Mouse (Mus musculus) bone marrow, adult 2 months (tissue): Measurements from ENCODE around the gene Tmcc1. TPM values are rescaled to one million over a fixed set of nuclear protein-coding genes. Genes with fewer than 3 reads are reported as not detected.

Experiments
- H3K27ac ChIP-seq: fragments of 200-500 bp; 2 replicates; pipeline ENCODE4 v1.5.1; 2012; ENCODE audit warnings: low read depth, mild to moderate bottlenecking, control low read depth, inconsistent platforms, low read length; ENCODE audit not compliant: control insufficient read depth, poor library complexity, insufficient read depth
- H3K4me1 ChIP-seq: fragments of 200-500 bp; 2 replicates; pipeline ENCODE4 v1.6.1; 2011; ENCODE audit warnings: low read length; ENCODE audit not compliant: control insufficient read depth, insufficient read depth
- H3K4me3 ChIP-seq: fragments of 200-500 bp; replicated peaks from 2 replicates; pipeline ENCODE3; 2011; ENCODE audit warnings: mild to moderate bottlenecking, low read depth, low read length, control low read depth; ENCODE audit not compliant: control insufficient read depth
- CTCF ChIP-seq: fragments of 200-500 bp; IDR thresholded peaks from 2 replicates; pipeline ENCODE4 v1.5.1; 2011; ENCODE audit warnings: low read length, control low read depth; ENCODE audit not compliant: control insufficient read depth, insufficient read depth
- POLR2A ChIP-seq: fragments of 200-500 bp; IDR thresholded peaks from 2 replicates; pipeline ENCODE4 v1.6.1; 2011; ENCODE audit warnings: low read depth, mild to moderate bottlenecking, control low read depth, low read length, borderline replicate concordance; ENCODE audit not compliant: control insufficient read depth
- WGBS: fragments of 180-500 bp; shearing (Covaris S2); methylation state at CpG from one replicate; pipeline ENCODE4 v1.1.7; 2018; 5-methylcytosine and 5-hydroxymethylcytosine counted together
- polyA plus RNA-seq: library from polyadenylated mRNA; stranded (reverse); fragments of >200 nt; gene quantifications from 2 replicates; pipeline ENCODE4 v1.2.4, GENCODE M21; 2011; ENCODE audit warnings: low replicate concordance; ENCODE audit not compliant: missing spikeins, insufficient read depth, insufficient read length

Tmcc1 gene
- polyA plus RNA-seq, 1 experiment: 33.6 TPM

DNA sequence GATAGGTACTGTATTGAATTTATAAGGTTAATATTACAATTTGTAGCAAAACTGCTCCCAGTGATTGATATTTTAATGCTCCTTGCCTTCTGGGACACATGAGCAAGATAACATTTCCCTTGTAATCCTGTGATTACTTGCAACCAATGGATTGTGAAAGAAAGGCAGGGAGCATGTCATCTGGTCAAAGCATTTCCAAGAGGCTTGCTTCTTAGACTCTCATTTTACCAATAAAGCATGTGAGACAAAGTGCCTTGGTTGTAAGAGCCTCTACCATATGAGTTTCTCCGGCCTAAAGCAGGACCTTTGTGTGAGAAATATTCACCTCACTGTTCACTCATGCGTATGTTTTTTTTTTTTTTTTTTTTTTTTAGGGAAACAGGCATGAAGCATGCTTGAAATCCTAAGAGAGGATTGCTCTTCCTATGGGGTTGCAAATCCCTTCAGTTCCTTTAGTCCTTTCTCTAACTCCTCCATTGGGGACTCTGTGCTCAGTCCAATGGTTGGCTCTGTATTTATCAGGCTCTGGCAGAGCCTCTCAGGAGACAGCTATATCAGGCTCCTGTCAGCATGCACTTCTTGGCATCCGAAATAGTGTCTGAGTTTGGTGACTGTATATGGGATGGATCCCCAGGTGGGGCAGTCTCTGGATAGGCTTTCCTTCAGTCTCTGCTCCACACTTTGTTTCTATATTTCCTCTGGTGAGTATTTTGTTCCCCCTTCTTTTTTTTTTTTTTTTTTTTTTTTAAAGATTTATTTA lies 134.6 kb downstream of the Tmcc1 start:
- no peaks in the 10 kb centered on the region for H3K4me1 ChIP-seq
- H3K27ac ChIP-seq: no peak overlapping the region
- 73% methylated on average over 3 of the region's 3 CpGs for WGBS
- no peak for TF ChIP-seq POLR2A
- no peak for TF ChIP-seq CTCF
- H3K4me3 ChIP-seq: no peak overlapping the region

DNA sequence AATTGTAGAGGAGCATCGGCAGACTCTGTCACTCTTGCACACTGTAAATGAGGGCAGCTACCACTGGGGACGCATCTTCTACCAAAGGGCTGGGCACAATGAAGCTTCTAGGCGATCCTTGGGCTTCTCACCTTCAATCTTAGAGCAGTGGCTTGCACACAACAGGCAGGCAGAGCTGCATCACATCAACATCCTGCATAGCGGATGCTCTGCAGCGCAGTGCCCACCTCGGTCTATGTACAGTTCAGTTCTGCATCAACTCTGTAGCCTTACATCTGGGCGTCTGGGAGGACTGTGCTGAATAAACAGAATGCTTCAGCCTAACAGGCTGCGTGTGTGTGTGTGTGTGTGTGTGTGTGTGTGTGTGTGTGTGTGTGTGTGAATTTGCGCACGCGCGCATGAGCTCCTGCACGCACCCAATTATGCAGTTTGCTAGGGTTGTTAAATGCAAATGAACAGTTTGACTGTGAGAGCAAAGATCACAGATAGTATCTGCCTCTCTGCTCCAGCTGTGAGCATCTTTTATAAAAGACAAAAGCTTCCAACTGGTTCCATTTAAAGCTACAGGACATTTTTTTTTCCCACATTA lies 136.5 kb downstream of the Tmcc1 start:
- H3K27ac ChIP-seq: no peak overlapping the region
- no peaks in the 10 kb centered on the region; the same call in 1 of the 2 replicates for H3K4me1 ChIP-seq
- TF ChIP-seq CTCF: no peak
- no peak for TF ChIP-seq POLR2A
- no peak overlapping the region for H3K4me3 ChIP-seq
- 90% methylated on average over 13 of the region's 13 CpGs for WGBS

DNA sequence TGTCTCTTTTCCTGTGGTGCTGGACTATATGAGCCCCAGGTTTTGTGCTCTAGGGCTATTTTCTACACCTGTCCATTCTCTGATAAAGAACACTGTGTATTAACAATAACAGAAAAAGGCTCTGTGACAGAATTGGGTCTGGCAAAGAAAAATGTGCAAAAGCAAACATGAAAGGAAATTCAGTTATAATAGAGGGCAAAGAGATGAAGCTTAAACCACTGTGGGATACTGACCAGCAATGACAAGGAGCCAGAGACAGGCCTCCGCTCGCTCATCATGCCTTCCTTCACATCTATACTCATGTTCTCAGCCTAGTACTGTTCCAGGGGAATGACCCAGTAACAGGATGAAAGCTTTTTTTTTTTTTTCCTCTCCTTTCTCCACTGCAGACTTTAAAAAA lies 137.5 kb downstream of the Tmcc1 start:
- TF ChIP-seq POLR2A: no peak
- TF ChIP-seq CTCF: no peak
- H3K27ac ChIP-seq: no peak overlapping the region
- 95% methylated on average over 2 of the region's 2 CpGs for WGBS

DNA sequence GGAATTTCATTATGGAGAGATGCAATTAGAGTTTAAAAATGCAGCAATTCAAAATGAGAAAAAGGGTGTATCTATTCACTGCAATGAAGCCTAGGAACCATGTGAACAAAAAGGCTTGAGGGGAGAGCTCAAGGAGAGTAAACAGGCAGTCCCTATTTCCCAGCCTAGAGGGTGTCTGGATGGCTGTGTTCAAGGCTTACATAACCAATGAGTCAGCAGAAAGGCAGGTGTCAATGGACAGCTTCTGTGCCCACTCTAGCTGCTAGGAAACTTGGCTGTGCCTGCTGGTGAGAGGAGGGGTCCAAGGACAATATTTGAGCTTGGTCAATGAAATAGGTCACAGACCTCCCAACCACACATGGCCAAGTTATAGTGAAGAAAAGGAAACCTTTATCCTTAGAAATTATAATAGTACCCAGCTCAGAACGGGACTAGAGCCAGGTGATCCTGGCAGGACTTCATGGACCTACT lies 138.2 kb downstream of the Tmcc1 start:
- 69% methylated on average over 1 of the region's 1 CpGs for WGBS
- Histone ChIP-seq H3K4me3 (no peak overlapping the region), H3K4me1 (no peaks in the 10 kb centered on the region; the same call in 1 of the 2 replicates), H3K27ac (no peak overlapping the region)
- no peak for TF ChIP-seq CTCF
- no peak for TF ChIP-seq POLR2A

More for the DNA sequence above, 137.5 kb downstream of the Tmcc1 start:
- H3K4me3 ChIP-seq: no peak overlapping the region
- no peaks in the 10 kb centered on the region; the same call in 1 of the 2 replicates for H3K4me1 ChIP-seq

GRCm38 (mm10) chr6:116047896-116048295 lies 145.4 kb downstream of the Tmcc1 start:
- H3K4me3 ChIP-seq: no peak overlapping the region
- H3K27ac ChIP-seq: no peak overlapping the region
- no peaks in the 10 kb centered on the region for H3K4me1 ChIP-seq
- 66% methylated on average over 1 of the region's 1 CpGs for WGBS
- no peak for TF ChIP-seq CTCF

- Histone ChIP-seq H3K27ac (no peak overlapping the region), H3K4me3 (no peak overlapping the region), H3K4me1 (no peaks in the 10 kb centered on the region)
- TF ChIP-seq POLR2A: no peak
- TF ChIP-seq CTCF: no peak
- WGBS: 46% methylated on average over 3 of the region's 3 CpGs
These were observed 145.9 kb downstream of the Tmcc1 start for GRCm38 (mm10) chr6:116047366-116047765.

DNA sequence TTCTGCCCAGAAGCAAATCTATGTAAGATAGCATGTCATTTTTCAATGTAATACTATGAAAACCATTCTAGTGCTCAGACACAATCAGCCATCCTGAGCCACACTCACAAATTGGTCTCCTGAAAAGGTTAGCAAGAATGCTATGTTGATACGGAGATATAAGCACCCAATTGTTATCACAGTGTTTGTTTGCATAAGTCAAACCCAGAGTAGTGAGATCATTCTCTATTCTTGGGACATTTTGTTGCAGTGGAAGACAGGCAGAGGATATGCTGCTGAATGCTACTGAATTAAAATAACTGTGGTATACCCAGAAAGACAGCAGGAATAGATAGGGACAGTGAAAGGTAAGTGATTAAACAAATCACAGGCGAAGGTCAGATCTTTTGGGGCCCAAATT lies 149.2 kb downstream of the Tmcc1 start:
- no peak overlapping the region for H3K4me3 ChIP-seq
- no peaks in the 10 kb centered on the region for H3K4me1 ChIP-seq
- WGBS: 77% methylated on average over 2 of the region's 2 CpGs
- TF ChIP-seq CTCF (no peak), POLR2A (no peak)
- no peak overlapping the region for H3K27ac ChIP-seq

DNA sequence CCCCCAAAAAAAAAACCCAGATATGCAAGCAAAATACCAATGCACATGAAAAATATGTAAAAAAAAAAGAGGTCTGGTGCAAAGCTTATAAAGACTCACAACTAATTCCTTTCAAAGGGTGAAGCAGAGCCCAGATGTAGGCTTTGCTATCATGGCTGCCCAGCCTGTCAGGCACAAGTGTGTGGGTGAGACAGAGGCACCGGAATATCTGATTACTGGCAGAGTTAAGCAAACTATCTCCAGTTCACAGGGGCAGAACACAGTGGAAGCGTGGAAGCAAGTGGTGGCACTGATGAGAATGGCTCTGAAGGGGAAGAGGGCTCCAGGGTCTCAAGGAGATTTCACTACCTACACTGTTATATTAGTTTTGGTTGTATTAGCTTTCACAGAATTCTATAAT lies 155.1 kb downstream of the Tmcc1 start:
- Histone ChIP-seq H3K27ac (no peak overlapping the region), H3K4me3 (no peak overlapping the region), H3K4me1 (no peaks in the 10 kb centered on the region; the same call in 1 of the 2 replicates)
- no peak for TF ChIP-seq POLR2A
- no peak for TF ChIP-seq CTCF
- WGBS: 56% methylated on average over 2 of the region's 2 CpGs
